ENCODE assay signal across 9 mouse cellular contexts in the genomic region with DNA sequence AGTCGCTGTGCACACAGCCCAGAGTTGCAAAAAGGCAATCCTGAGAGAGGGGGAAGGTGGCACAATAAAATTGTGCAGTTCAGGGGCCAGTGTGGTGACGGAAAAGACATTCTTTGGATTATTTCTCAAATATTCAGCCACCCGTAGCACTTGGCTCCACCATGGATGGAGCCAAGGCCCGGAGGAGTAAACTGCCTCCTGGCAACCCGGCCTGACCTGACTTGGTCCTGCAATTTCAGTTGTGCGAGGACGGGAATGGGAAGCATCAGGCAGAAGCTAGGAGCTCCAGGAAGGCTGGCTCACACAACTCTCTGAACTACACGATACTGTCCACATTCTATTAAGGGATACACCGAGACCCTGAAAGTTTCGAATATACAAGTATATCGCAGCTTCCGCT. TPM values are rescaled to one million over a fixed set of nuclear protein-coding genes. Genes with fewer than 3 reads are reported as not detected.
A peak's percentile ranks its signal among the peaks of the same experiment; 100 is the strongest.
DNase-seq lines count a peak whose midpoint lies in the region; ATAC-seq lines count a peak whose summit lies in the region.
"Had no signal": no experiment of that assay in that cellular context is flagged by ENCODE, and none has a peak within 500 bp of the region (broad histone marks: within the 10 kb centered on the region; RNA-seq: fewer than 3 reads in every experiment).

No protein-coding gene starts in this region.

- no peak overlapping the region for H3K4me3 ChIP-seq in forebrain, embryonic 15.5 days
- no peak overlapping the region for H3K4me3 ChIP-seq in limb, embryonic 12.5 days (replicated peaks)

- no peak overlapping the region for H3K9ac ChIP-seq in forebrain, embryonic 15.5 days (replicated peaks)
- no peak overlapping the region for H3K9ac ChIP-seq in limb, embryonic 12.5 days (replicated peaks)
- H3K9ac ChIP-seq: liver, embryonic 15.5 days had no signal

- 52% methylated on average over 12 of the region's 12 CpGs for WGBS in forebrain, embryonic 15.5 days
- 74% methylated on average over 12 of the region's 12 CpGs for WGBS in limb, embryonic 12.5 days

- H3K27me3 ChIP-seq in forebrain, embryonic 15.5 days = no peaks in the 10 kb centered on the region
- H3K27me3 ChIP-seq in limb, embryonic 12.5 days = peaks cover 22% of the 10 kb centered on the region

- peak overlapping the region; percentile 79 for H3K4me2 ChIP-seq in forebrain, embryonic 15.5 days (replicated peaks)
- peak overlapping the region; percentile 74 for H3K4me2 ChIP-seq in limb, embryonic 12.5 days

- ATAC-seq in forebrain, embryonic 15.5 days (replicated peaks) = no peak
- ATAC-seq in limb, embryonic 12.5 days (ENCODE audit: insufficient number of reproducible peaks, insufficient read depth, low FRiP score, low TSS enrichment, low read depth) = no peak

- H3K27ac ChIP-seq in forebrain, embryonic 15.5 days (replicated peaks) = 0 out of 2 replicates have a peak overlapping the region, but pooled peaks have one; percentile 16
- no peak overlapping the region for H3K27ac ChIP-seq in limb, embryonic 12.5 days
- H3K27ac ChIP-seq: liver, embryonic 15.5 days had no signal

- H3K4me1 ChIP-seq in forebrain, embryonic 15.5 days = peaks cover 37% of the 10 kb centered on the region
- H3K4me1 ChIP-seq in limb, embryonic 12.5 days (replicated peaks) = peaks cover 32% of the 10 kb centered on the region

- peak; percentile 90 for DNase-seq in heart, adult 11 months
- DNase-seq in heart, postnatal 10 days = no peak
- DNase-seq in 3T3-L1 (ENCODE audit: low read depth, low spot score) = peak; percentile 14
- no peak for DNase-seq in left cerebral cortex, adult 8-10 months (ENCODE audit: low spot score in 2 of 2)
- no peak for DNase-seq in cerebellum, adult 11-12 months
- no peak for DNase-seq in lung, postnatal 36 days

- no peaks in the 10 kb centered on the region for H3K36me3 ChIP-seq in forebrain, embryonic 15.5 days
- no peaks in the 10 kb centered on the region for H3K36me3 ChIP-seq in limb, embryonic 12.5 days
- H3K36me3 ChIP-seq: liver, embryonic 15.5 days had no signal

- H3K9me3 ChIP-seq in forebrain, embryonic 15.5 days = no peaks in the 10 kb centered on the region
- H3K9me3 ChIP-seq in limb, embryonic 12.5 days = no peaks in the 10 kb centered on the region
- H3K9me3 ChIP-seq: liver, embryonic 15.5 days had no signal

- intact Hi-C loops in heart, postnatal 10 days (cut with DNase I) = loop anchor here (1.0 to 5.0 kb wide), 3 partner anchors 85 to 310 kb away; a partner anchor contains a TSS

RNA-seq across cellular contexts. Expression of a gene that starts 12.9 kb away (rescaled TPM):
- total RNA-seq in heart, postnatal 10 days (2021) = 10 to 100 TPM; 43.8 to 50.3 TPM
- 12.2 and 13.5 TPM in 2 replicates for polyA plus RNA-seq in forebrain, embryonic 15.5 days (2015; fragmentation: Nextera tagmentation; extraction: Ambion mirVana)
- polyA plus RNA-seq in limb, embryonic 12.5 days (2016; fragmentation: Nextera tagmentation; extraction: Ambion mirVana) = 78.1 and 88.3 TPM in 2 replicates
- 10 to 100 TPM in 1 of 4 experiments, 1 to 10 TPM in 3; 6.4 to 10.7 (median 6.8) TPM for total RNA-seq in left cerebral cortex, adult 8-10 months (2022)

RNA-seq across cellular contexts. Expression of a gene that starts 32.8 kb away (rescaled TPM):
- 100 to 1,000 TPM; 302 to 348 TPM for total RNA-seq in heart, postnatal 10 days (2021)
- polyA plus RNA-seq in forebrain, embryonic 15.5 days (2015; fragmentation: Nextera tagmentation; extraction: Ambion mirVana) = 55.7 and 59.6 TPM in 2 replicates
- 66.3 and 70.1 TPM in 2 replicates for polyA plus RNA-seq in limb, embryonic 12.5 days (2016; fragmentation: Nextera tagmentation; extraction: Ambion mirVana)
- 100 to 1,000 TPM; 301 to 348 (median 321) TPM for total RNA-seq in left cerebral cortex, adult 8-10 months (2022)

RNA-seq across cellular contexts. Expression of a gene that starts 53.8 kb away (rescaled TPM):
- total RNA-seq in heart, postnatal 10 days (2021) = 10 to 100 TPM; 28.0 to 30.8 TPM
- polyA plus RNA-seq in forebrain, embryonic 15.5 days (2015; fragmentation: Nextera tagmentation; extraction: Ambion mirVana) = 106 and 109 TPM in 2 replicates
- 87.8 and 89.6 TPM in 2 replicates for polyA plus RNA-seq in limb, embryonic 12.5 days (2016; fragmentation: Nextera tagmentation; extraction: Ambion mirVana)
- total RNA-seq in left cerebral cortex, adult 8-10 months (2022) = 10 to 100 TPM; 40.6 to 44.6 (median 41.9) TPM

Comparison
In these comparisons a context has a peak if more than half of its experiments do, and no peak if none do; other contexts are left out.
1. DNase-seq: peak in heart, adult 11 months (single experiment) and 3T3-L1 (single experiment); none in heart, postnatal 10 days (0 of 2), left cerebral cortex, adult 8-10 months (0 of 2), cerebellum, adult 11-12 months (single experiment) and lung, postnatal 36 days (single experiment).